Mouse (Mus musculus) left cerebral cortex, adult 18-20 months (tissue): ENCODE measurements at regions not wholly inside any gene's neighbourhood (a gene's known extent, or its start where the extent isn't known, plus 50 kb on each side); places are given as distances from the start of the nearest gene placed in this dataset.

Source experiments
- DNase-seq, 2 experiments: peaks; one replicate each; pipeline ENCODE4 v3.0.0; 2021 to 2022; ENCODE audit warnings: low spot score in 2 of 2, mixed read lengths in 1 of 2

- no peak for DNase-seq
Measured at GRCm38 (mm10) chr3:56433495-56433894, 250.0 kb upstream of the Nbea start.

GRCm38 (mm10) chr3:56427201-56427600 lies 243.7 kb upstream of the Nbea start:
- DNase-seq, result no peak

GRCm38 (mm10) chr3:56397851-56398496 lies 214.5 kb upstream of the Nbea start:
- no peak for DNase-seq

- DNase-seq, result no peak
Measured at GRCm38 (mm10) chr3:56393134-56393533, 209.6 kb upstream of the Nbea start.

GRCm38 (mm10) chr3:56380316-56380715 lies 196.8 kb upstream of the Nbea start:
- DNase-seq, result no peak

GRCm38 (mm10) chr3:56379500-56379899 lies 196.0 kb upstream of the Nbea start:
- DNase-seq, result no peak

- DNase-seq, result peak; percentile 24 to 39
Measured at GRCm38 (mm10) chr3:56362543-56362942, 179.0 kb upstream of the Nbea start.

- no peak for DNase-seq
Measured at GRCm38 (mm10) chr3:56357035-56357701, 173.7 kb upstream of the Nbea start.

- DNase-seq, result no peak
Measured at GRCm38 (mm10) chr3:56356163-56356882, 172.8 kb upstream of the Nbea start.
